Mouse (Mus musculus) frontal cortex, adult 2 months (tissue): ENCODE data around the gene Cacna1d. TPM values are rescaled to one million over a fixed set of nuclear protein-coding genes. Genes with fewer than 3 reads are reported as not detected.

Experiments used
- DNase-seq, 2 experiments: peaks; one replicate each; pipeline ENCODE4 v3.0.0; 2022; ENCODE audit warnings: low spot score in 1 of 2; ENCODE audit errors: extremely low spot score in 1 of 2
- polyA plus RNA-seq: library from polyadenylated mRNA; depleted of rRNA; stranded (reverse); fragments of >200 nt; gene quantifications from 2 replicates; pipeline ENCODE4 v1.2.3, GENCODE M21; 2012

Cacna1d gene
- polyA plus RNA-seq, 1 experiment: 80.3 TPM

DNA sequence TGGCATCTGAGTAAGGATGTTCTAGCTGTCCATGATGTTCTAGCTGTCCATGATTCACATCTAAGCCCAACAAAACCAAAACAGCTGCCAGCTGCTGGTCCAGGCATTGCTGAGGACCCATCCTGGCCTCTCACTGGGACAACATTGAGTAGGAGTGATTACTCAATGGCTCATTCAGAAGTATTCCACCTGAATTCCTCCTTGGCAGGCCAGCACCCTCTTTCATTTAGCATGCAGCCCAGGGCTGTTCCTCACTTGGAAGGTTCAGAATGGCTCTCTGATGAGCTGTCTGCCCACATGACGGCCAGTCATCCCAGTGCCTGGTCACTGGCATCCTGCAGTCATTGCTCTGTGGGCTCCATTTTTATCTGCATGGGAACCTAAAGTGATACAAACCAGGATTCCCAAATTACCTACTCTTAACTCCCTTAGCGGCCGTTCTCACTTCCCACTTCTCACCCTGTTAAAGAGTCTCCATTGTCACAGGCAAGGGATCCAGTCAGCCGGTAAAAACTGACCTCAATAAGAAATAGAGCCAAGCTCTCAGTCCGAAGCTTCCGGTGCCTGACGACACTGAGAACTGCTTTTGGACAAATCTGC is 250.2 kb downstream of the Cacna1d start:
- no peak for DNase-seq

DNA sequence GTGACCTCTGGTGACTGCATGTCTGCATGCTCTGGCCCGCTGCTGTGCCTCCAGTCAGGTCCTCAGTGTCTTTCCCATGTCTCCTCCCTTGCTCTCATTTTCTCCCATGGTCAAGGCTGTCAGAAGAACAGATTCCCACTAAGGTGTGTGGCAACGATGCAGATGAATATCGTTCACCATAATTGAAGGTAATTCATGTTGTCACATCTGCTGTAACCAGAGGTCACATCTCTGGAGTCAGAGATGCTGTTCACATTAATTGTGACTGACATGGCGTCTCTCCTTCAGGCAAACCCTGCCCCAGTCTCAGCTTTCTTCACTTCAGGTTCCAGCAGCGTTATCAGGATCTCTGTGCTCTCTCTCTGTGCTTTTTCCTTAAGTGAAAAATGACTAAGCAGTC is 252.4 kb downstream of the Cacna1d start:
- DNase-seq: no peak

DNA sequence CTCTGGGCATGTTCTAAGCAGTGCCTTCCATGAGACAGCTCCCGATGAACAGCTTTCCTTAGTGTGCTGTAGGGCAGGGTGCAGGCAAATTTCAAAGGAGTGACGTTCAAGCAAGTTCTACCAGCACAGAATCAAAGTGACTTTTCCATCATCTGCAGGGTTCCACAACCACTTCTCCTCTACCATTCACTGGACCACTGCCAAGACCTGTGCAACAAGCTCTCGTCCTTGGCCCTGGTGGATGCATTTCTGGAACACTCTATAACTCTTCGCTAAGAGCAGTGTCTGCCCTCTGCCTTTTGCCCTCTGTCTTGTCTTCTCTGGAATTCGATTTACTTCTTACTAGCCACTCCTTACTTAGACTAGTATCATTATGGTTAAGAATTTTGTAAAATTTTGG is 266.1 kb downstream of the Cacna1d start:
- DNase-seq: no peak

DNA sequence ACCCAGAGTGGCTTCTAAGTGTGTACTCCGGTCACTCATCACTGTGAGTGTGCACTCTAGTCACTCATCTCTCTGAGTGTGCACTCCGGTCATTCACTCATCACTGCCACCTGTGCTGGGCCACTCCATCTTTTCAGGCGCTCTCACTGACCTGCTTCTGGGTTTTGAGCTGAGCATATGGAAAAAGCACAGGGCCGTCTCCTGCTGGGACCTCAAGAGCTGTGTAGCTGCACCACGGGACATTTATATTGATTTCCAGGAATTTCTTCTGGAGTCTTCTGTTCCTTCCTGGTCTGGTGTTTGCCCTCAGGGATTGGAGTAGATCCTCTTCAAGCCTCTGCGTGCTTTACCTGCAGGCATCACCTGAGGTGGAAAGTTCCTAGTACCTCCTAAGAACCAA is 269.2 kb downstream of the Cacna1d start:
- DNase-seq: no peak

DNA sequence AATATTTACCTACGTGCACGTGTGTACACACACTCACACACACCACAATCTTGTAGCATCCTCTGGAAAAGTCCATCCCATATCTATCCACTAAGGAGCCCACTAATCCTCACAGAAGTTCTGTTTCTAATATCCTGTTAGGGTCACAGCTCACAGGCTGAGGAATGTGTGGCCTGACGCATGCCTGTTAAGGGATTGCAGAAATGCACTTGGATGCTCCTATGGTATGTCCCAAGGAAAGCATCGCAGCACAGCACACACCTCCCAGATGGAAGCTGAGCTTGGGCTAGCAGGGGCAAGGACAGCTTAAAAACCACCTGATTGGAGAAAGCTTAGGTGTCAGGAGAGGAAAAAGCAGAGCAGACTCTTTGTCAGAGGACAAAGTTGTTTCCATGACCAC is 271.4 kb downstream of the Cacna1d start:
- DNase-seq: no peak

DNA sequence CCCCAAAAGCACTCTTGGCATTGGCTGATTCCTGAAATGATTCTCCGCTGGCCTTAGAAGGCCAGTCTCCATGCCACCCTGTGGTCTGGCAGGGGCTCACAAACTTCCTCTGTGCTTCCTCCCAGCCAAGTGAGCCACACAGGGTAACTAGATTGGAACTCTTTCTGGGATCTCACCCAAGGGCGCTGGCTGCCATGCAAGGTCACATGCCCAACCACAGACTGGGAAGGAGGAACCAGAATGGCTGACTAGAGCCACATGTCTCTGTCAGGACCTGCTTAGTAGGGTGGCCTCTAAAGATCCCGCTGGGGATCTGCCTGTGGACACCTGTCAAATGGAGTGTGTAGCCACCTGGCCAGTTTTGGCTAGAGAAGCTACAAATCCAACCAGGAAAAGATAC is 273.1 kb downstream of the Cacna1d start:
- peak; percentile 33 to 61 for DNase-seq

DNA sequence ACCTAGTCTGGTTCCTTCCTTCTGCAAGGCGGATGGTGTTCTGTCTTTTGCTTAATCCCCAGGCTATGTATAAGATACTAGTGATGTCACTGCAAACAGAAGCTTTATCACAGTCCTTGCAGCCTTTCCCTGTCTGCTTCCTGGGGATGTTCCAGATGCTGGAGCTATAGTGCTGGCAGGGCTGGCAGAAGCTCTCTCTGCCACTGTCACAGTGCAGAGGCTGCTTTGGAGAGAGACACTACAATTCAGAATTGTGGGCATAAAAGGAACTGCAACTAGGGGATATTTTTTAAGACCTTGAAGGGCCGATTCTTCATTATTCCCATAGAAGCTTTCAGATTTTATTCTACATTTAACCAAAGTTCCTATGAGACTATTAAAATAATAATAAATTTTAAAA is 274.1 kb downstream of the Cacna1d start:
- DNase-seq: peak in 1 of 2 experiments; percentile 62

DNA sequence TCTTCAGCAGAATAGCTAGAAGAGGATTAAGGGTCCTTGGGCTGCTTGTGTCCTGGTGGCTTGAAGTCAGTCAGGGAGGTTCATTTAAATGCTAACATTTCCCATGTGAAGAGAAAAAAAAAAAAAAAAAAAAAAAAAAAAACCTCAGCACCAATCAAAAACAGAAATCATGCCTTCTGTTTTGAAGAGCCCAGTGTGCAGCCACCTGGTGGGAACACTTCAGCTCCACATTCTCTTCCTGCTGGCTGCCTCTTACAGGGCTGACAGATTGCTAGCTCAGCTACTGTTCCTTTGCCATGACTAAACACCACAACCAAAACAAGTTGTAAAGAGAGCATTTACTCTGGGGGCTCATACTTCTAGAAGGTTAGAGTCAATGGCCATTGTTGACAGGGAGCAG is 283.1 kb downstream of the Cacna1d start:
- no peak for DNase-seq

DNA sequence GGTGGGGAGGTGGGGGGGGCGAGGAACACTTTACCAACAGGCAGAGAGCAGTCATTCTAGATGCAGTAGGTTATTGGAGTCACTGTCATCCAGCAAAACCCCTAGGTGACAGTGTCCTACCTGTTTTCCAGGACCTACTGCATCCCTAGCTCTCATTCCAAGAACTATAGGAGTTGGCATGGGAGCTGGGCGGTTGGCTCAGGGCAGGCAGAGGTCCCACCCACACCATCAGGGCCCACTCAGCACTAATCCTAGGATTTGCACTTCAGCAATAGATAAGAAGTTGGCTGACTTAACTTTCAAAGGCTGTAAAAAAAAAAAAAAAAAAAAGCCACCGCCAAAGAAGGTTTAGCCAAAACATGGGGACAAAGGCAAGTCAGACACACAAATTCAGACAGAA is 285.4 kb downstream of the Cacna1d start:
- no peak for DNase-seq

DNA sequence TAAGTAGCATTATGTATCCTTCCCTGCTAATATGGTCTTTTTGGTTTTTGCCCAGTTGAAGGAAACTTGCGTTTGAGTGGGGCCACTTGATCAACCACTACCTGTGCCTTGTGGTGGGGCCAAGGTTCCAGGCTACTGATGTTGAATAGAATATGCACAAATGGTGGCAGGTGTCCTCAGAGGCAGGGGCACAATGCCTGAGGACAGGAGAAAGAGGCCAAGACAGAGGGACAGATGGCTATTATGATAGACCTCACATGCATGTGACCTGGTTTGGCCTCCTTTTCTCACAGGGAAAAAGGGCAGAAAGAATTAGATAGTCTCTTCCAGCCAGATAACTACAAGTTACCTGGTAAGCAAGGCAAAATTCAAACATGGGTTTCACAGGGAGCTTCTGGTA is 286.7 kb downstream of the Cacna1d start:
- no peak for DNase-seq

DNA sequence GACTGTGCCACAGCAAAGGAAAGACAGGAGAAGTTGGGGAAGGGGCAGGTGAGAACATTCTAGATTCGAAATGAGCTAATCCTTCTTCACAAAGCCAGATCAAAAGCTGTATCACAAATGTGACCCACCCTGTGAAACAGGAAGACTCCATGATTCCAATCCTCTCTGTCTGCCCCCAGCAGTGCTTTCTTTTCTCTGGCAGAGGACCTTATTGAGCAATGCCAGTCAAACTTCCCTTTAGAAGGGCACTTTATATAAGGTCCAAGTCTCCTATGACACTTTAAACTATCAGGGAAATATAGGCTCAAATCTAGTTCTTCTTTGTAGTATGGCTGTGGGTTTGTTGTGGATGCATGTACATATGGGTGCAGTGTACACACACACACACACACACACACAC is 290.9 kb downstream of the Cacna1d start:
- DNase-seq: no peak

DNA sequence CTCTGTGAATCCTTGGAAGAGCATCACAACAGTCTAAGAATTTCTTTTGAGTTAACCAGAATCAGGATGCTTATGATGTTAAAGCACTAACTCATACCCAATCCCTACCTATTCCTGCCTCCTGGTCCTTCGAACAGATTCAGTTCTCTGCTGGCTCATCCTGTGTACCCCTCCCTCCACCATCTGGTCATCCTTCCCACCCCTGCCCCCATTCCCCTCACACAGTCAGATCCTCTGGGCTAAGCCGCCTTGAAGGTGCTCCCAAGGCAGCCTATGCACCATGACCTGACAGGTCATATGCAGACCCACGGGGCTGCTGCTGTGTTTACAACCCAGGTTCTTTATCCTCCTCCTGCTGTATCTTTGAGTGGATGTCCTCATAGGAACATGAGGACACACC is 292.4 kb downstream of the Cacna1d start:
- no peak for DNase-seq

DNA sequence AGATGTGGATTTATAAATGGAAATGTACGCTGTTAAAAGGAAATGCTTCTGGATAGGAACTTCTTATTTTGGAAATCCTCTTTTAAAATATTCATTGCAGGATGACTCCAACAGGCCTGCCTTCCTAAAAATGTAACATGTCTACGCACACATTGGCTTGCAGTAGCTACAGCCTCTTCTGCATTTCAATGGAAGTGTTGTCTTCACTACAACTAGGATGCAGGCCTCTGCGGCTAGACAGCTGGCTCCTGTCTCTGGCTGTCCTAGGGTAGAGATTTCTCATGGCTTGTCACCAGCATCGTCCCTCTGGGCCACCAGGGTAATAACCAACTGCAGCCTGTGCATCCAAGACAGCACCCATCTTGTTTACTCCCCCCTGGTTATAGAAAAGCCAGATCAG is 293.1 kb downstream of the Cacna1d start:
- DNase-seq: peak in 1 of 2 experiments; percentile 33

DNA sequence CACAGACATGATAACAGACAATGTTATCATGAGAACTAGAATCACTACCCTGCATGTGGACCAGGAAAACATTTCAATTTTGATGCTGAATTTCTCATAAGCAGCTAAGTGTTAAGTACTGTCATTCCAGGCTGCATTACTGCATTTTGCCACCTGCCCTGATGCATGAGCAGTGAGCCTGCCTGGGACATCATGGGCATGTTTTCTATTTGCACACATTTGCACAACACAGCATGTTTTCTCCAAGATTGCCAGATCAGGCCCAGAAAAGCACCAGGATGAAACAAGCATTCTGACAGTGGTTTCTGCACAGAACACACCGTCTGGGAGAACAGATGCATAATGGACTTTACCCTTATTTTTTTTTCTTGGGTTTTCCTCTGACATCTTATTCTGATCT is 294.3 kb downstream of the Cacna1d start:
- DNase-seq: no peak

DNA sequence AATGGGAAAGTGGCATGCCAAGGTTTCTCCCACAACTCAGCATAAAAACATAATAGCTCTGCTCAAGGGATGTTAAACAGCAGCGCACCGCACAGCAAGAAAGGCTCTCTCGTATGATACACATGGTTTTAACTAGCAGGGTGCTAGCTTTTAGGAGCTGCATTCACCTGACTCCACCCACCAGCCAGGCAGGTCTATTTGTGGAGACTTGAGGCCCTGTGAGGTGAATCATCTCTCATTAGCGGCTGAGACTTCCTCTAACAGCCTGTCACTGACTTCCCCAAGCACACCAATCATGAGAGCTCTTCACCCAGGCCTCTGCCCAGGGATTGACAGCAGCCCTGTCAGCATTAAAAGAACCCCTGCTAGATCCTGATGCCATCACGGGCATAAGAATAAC is 295.0 kb downstream of the Cacna1d start:
- DNase-seq: peak; percentile 23 to 73

DNA sequence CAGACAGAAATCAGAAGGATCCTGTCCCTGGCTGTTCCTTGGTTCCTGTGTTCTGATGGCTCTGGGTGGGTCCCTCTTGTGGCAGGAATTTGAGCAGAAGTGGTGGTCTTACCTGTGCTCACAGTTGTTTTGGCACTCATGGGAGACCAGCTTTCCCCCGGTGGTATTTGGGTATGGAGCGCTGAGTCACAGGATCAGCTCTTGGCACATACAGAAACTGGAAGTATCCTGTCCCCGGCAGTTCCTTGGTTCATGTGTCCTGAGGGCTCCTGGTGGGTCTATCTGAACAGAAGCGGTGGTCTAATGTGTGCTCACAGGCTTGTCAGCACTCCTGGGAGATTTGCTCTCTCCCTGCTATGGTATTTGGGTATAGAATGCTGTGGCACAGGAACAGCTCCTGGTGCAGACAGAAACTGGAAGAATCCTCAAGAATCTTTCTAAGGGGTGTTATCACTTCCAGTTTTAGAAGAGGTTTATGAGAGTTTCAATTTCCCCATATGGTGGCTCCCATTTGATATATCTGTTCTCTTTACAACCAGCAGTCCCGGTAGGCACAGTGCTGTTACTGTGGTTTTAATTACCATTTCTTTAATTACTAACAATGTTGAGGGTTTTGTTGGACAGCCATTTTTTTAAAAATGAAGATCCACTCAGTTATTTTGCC is 300.8 kb downstream of the Cacna1d start:
- DNase-seq: no peak

DNA sequence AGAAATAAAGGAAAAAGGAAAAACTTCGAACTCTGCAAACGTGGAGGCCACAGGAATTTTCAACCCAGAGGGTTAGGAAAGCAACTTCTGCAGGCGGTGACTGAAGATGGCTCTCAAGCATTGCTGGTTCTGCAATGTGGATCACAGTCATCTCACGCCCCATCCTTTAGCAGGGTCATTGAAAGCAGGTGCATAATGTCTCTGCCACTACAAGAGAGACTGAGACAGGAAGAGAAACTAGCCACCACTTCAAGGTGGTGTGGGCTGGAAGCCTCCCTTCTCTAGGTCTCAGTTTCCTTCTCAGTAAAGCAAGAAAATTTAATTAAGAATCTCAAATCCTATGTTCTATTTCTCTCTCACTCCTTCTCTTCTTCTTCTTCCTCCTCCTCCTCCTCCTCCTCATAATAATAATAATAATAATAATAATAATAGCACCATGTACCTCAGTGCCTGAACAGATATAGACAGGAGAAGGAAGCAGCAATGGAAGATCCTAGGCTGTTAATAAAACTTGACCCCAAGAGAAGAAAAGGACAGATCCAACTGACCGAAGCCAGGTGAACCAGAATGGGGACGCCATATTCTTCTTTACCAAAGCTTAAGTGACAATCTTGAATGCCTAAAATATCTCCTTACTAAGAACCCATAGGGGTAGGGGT is 305.5 kb downstream of the Cacna1d start:
- DNase-seq: no peak

DNA sequence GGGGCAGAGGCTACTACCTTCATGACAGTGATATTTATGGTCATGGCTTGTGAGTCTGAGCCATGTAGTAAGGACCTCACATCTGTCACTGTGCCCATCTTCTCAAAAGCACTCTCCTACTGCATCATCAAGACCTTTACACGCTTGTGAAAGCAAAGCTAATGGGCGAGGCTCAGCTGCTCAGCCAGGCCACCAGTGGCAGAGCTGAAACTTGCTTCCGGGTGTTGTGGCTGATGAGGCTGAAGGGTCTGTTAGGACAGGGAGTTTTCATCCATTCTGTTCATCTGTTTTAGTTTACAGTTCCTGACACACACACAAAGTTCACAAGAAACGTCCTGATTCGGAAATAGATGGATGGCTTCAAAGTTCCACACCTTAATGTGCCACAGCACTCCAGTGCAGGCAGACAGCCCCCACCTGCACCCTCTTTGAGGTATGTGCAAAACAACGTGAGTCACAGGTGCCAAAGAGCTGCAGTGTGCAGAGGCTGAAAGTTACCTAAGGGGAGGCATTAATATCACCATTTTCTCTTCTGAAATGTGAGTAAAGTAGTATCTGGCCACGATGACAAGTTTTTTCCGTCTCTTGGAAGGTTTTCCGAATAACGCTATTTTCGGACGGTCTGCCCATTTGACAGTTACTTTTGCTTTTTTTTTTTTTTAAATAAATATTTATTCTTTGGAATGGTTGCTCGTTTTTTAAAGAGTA is 306.7 kb downstream of the Cacna1d start:
- DNase-seq: no peak

DNA sequence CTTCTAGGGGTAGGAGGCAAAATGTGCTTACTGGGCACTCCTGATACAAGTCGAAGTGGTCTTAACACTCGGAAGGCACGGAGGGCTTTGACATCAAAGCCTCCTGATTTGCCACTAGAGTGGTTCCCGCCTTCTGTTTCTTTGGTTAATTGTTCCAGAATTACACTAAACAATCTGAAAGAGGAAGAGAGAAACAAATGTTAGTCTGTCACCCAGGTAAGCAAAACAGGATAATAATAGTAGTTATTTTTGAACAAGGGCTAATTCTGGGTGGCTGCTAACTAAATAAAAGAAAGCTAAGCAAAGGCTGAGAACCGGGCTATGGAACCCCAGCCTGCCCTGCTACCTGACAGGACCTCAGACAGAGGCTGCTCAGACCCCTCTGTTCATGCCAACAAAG is 307.2 kb downstream of the Cacna1d start:
- DNase-seq: no peak

DNA sequence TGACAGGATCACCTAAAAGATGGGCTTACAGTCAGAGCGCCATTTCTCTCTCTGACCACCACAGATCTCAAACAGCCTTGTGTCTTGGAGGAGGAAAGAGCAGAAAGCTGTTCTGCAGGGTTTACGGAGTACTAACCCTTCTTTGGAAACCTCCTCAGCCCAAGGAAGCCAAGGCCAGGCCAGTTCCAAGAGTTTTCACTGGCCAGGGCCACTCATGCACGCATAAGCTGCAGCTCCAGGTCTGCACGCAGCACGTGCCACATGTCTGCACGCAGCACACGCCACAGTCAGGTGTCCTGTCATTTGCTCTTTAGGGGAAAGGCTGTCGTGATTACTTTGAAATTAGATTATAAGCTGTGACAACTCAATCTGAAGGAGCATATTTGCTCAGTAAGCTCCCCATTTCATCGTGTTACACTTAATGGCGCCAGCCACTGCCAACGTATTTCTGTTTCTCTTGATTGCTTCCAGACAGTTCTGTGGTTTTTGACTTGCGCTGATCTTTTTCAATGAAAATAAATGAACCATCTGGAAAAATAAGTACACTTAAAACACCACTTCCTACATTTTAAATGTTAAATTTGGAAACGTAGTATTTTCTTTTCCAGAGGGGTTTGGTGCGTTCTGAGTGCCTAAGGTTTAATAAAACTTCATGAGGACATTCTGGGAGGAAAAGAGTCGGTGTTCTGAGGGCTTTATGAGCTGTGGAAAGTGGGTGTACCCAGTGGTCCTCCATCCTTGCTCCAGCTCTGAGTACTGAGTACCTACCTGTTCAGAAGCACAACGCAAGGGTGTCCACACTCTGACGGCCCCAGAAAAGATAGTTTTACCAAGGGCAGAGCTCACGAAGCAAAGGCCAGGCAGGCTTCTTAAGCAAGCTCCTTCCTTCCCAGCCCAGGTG is 308.4 kb downstream of the Cacna1d start:
- DNase-seq: no peak

DNA sequence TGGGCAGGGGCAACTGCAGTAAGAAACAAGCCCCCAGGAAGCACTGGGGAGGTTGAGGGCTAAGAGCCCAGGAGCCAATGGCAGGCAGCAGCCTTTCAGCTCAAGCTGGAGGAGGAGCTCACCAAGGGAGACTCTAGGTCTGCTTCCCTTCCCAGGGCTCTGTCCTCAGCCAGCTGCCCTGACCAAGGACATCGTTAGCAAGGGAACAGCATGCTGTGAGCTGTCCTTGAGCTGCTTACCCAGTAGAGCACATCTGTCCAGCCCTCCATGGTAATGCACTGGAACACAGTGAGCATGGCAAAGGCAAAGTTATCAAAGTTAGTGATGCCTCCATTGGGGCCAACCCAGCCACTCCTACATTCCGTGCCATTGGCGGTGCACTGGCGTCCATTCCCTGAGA is 312.9 kb downstream of the Cacna1d start:
- no peak for DNase-seq
